Mouse (Mus musculus) cerebellum, postnatal 25 days (tissue): ENCODE results near the gene Fgd4.

Source experiments
- DNase-seq, 2 experiments: peaks; one replicate each; pipeline ENCODE4 v3.0.0; 2021; ENCODE audit warnings: mixed read lengths in 2 of 2

Fgd4 gene

GRCm38 (mm10) chr16:16600461-16600860, at the start of gene Fgd4:
Gene Fgd4 (minus strand): TSS chr16:16600549.
- DNase-seq: no peak

DNA sequence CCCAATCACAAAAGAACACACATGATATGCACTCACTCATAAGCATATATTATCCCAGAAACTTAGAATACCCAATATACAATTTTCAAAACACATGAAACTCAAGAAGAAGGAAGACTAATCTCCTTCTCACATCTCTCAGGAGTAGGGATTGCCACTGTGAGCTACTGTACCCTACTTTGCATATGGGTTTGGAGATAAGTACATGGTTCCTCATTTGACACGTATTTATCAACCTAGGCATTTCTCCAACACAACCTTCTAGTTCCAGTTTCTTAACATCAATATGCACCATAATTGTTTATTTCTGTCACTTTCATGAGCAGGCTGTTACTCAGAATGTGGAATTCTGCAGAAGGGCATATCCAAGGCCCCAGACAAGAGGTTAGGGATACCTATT, 44.8 kb upstream of the Fgd4 start:
- DNase-seq: no peak

GRCm38 (mm10) chr16:16633730-16634129, 33.4 kb upstream of the Fgd4 start:
- no peak for DNase-seq

DNA sequence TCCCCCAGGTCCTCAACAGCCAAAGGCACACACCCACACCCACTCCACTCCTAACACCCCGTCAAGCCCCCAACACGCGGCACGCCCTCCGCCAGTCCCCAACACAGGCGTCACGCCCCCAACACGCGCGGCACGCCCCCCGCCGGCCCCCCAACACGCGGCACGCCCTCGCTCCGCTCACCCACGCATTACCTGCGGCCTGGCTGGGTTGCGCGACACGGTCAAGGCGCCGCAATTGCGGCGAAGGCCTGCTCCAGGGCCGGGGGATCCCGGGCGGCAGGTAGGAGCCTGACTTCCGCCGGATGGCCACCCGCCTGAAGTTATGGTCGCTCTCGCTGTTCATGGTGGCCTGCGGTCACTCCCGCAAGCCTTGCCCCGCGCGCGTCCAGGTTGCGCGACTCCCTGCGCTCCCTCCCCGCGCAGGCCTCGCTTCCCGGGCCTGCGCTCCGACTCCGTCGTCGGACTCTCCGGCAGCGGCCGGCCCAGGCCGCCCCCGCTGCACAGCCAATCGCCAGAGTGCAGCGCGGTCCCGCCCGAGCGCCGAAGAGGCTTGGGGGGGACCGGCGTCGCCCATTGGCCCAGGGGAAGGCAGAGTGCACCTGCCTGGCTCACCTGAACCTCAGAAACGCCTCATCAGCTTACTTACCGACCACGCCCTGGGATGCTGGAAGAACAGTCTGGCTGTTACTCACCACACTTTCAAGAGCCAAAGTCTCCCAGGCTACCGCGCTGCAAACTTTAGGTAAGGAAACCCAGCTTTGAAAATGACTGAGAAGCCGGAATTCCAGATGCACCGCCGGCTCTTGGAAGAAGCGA, 555 bp downstream of the Fgd4 start:
- DNase-seq: peak; percentile 61 to 71

- no peak for DNase-seq
Observed at GRCm38 (mm10) chr16:16596582-16596981, 3.8 kb downstream of the Fgd4 start.

- no peak for DNase-seq
Observed at GRCm38 (mm10) chr16:16592622-16593021, 7.7 kb downstream of the Fgd4 start.

DNA sequence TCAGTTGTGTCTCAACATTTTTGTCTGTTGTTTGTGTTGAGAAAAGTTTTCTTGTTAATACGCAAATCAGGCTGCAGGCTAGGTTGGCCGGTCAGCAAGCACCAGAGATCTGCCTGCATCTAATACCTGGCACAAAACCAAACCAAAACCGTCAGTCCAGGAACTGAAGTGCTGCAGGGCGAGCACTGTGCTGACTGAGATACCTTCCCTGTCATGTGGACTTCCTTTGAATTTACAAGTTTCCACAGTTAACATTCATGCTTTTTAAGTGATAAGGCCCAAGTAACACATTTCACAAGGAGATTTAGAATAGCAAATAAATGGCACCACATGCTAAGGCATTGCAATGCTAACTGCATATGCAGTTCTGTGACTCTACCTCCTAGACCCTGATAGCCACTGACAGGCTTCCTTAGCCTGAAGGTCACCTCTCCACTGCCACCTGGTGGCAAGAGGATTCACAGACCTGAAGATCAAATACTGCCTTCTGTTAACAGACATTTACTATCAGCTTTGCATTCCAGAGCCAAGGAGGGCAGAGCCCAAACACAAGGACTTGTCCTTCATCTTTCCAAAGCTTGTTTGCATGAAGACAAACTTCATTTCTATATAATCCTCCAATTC, 15.8 kb downstream of the Fgd4 start:
- peak; percentile 78 to 91 for DNase-seq

- no peak for DNase-seq
Observed at GRCm38 (mm10) chr16:16576556-16576955, 23.8 kb downstream of the Fgd4 start.

GRCm38 (mm10) chr16:16574508-16574907, 25.8 kb downstream of the Fgd4 start:
- no peak for DNase-seq

DNA sequence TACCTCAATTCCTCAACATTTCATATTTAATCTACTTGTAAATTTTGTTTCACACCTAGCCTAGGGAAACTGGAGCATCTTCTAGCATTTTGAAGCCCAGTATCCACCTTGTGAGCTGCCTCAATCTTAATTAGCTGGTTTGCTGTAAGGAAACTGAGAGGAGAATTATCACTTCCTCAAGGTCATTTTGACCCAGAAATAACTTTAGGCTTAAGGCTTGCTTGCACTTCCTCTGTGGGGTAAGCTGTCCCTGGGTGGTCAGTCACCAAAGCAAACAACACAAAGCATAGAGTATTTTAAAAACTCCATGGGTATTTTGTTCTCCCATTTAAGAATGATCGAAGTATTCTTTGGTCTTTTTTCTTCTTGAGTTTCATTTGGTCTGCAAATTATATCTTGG, 27.2 kb downstream of the Fgd4 start:
- DNase-seq: no peak

DNA sequence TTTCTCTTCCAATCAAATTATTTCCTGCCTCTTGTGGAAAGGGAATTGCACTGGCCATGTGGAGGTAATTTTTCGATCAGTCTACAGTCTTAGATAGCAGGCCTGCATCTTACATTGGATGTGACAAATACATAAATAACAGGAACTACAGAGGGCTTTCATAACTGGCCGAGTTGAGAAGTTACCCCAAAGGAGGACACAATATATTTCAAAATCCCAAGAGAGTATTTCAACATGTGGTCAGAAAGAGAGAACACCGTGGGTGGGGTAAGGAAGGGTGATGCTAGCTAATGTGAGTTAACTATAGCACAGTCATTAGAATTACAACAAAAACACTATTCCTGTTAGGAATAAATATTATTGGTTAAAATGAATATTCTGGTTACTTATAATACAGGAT, 29.0 kb downstream of the Fgd4 start:
- DNase-seq: no peak

- no peak for DNase-seq
Observed at GRCm38 (mm10) chr16:16566786-16567185, 33.6 kb downstream of the Fgd4 start.

GRCm38 (mm10) chr16:16566215-16566614, 34.1 kb downstream of the Fgd4 start:
- no peak for DNase-seq

- DNase-seq: no peak
Observed at GRCm38 (mm10) chr16:16565786-16566185, 34.6 kb downstream of the Fgd4 start.

DNA sequence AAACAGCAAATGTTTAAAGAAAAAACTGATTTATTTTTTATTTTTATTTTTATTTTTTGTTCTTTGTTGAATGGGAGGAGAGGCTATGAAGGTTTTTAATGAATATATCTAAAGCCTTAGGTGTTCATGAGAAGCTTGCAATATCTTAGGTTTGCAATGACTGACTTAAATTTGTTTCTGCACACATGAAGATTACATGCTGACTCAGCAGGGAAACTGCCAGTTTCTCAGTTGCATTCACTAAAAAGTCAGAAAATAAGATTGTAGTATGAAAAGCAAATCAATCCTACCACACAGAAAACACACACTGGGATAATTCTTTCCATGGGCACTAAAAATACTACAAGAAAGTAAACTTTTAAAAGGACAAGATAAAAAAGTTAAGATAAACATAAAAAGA, 39.6 kb downstream of the Fgd4 start:
- DNase-seq: no peak

GRCm38 (mm10) chr16:16559878-16560531, 40.3 kb downstream of the Fgd4 start:
- DNase-seq: peak; percentile 88 to 89

DNA sequence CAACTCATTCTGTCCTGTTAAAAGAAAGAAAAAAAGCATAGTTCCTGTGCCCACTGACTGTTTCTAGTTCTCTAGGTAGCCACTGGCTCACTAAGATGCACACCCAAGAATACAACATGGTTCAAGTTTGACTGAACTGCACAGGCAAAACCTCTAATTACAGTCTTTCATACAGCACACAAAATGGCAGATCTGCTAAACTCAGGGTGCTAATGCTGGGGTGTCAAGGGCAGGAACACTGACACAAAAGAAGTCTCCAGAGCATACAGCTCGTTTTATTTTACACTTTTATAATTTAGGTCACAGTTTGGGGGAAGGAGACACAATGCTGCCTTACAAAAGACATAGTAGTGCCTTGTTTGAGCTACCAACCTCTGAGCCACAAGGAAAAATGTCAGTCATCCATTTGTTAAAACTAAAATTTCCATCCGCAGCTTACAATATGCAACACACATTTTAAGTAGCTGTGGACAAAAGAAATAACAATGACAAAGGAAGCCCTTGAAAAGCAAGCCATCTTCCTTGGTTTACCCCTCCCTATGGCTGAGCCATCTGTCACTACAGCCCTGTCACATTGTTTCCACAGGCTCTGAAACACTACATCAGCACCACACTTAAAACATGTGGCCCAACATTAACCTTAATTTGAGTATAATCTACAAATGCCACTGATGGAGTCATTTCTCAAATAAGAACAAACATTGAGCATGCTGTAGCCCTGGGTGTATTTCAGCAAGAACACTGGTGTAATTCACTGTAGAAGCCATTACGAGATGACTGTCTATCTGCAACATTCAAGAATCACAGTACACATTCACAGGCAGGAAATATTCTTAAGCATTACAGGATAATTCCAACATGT, 41.1 kb downstream of the Fgd4 start:
- DNase-seq: peak; percentile 53 to 58

DNA sequence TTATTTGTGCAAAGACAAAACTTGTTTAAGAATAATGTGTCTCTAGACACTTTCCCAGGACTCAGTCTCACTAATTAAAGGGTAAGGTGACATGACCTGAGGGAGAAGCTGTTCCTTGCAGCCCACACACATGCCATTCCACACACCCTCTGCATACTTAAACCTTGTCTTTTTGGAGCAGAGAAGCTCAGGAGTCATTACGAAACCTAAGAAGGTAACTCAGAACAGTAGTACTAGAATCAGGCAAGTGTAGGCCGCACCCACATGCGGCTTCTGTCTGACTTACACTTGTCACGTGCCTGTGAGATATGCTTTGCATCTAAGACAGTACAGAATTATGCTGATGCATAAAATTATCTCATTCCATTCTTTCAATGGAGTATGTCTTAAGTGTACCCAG, 42.6 kb downstream of the Fgd4 start:
- no peak for DNase-seq

DNA sequence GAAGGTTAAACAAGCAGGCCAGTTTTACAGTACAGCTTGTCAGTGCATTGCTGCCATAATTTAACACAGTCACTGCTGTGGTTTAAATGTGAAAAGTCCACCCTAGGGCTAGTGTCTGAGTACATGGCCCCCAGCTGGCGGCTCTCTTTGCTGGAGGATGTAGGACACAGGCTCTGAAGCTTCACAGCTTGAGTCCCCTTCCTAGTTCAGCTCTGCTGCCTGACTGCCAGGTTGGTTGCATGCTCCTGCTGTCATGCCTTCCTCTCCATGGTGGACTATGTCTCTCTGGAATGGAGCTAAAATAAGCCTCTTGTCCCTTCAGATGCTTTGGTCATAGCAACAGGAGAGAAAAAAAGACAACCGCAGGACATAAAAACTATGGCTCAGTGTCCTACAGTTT, 46.3 kb downstream of the Fgd4 start:
- peak; percentile 77 to 82 for DNase-seq

- DNase-seq: no peak
Observed at GRCm38 (mm10) chr16:16552197-16552596, 48.2 kb downstream of the Fgd4 start.

GRCm38 (mm10) chr16:16549105-16549504, 51.2 kb downstream of the Fgd4 start:
- no peak for DNase-seq

- DNase-seq: no peak
Observed at GRCm38 (mm10) chr16:16546657-16547056, 53.7 kb downstream of the Fgd4 start.

- peak; percentile 75 to 78 for DNase-seq
Observed at GRCm38 (mm10) chr16:16542956-16543441, 57.4 kb downstream of the Fgd4 start.
